Mouse (Mus musculus) layer of hippocampus, adult 6 months (tissue): ENCODE results near the gene Myl7. TPM values are rescaled to one million over a fixed set of nuclear protein-coding genes. Genes with fewer than 3 reads are reported as not detected.

Source experiments
- long read RNA-seq, 2 experiments: library from polyadenylated mRNA; unstranded; transcript quantifications; one replicate each; pipeline ENCODE4 v2.0.0; 2019 to 2020
- polyA plus RNA-seq: library from polyadenylated mRNA; unstranded; fragments of <200 nt; fragmentation: Nextera tagmentation; gene quantifications from 2 replicates; pipeline ENCODE4 v1.2.3, GENCODE M21; 2021

Gene Myl7
- polyA plus RNA-seq: not detected in 2 replicates
- long read RNA-seq, experiment 1: 0 reads
- long read RNA-seq, experiment 2: 0 reads

DNA sequence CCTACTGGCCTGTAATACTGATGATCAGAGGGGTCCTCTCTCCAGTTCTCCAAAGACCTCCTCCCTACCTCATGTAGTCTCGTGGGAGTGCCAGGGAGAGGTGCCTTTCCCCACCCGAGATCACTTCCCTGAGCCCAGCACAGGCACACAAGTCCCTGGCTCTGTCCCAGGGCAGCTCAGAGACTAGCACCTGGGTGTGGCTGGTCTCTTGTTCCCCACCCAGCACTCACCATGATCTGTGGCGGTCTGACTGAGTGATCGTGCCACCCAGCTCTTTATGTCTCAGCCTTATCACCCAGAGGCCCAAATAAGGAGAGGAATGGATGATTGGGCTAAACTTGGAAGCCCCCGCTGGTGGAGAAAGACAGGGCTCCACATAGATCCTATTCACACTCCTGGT lies at the start of gene Myl7:
Gene Myl7, minus strand, starts transcription at position 252 of the 400 bp plus-strand sequence.

DNA sequence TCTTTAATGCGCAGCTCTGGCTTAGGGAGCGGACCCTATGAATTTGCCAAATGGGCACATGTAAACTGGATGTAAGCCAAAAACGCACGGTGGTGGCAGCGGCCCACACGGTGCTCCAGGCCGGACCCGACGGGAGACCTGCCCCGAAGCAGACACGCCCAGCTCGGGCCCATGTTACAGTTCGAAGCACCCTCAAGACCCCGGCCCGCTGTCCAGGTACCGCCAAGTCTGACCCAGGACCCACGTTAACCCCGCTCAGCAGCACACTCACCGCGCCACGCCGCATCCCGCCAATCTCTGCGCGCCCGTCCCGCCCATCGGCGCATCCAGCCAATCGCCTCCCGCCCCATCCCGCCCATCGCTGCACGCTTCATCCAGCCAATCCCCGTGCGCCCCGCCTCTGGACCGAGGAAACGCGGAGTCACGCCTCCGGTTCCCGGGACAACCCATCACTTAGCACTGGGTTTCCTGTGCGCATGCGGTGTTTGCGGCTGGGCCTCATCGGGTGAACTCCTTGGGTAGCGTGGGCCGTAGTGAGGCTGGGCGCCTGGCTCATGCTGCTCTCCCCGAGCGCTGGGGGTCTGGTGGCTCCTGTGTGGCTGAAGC lies 20.6 kb downstream of the Myl7 start, which contains the start of gene Pold2:
Gene Pold2, minus strand, starts transcription at position 372 of the 606 bp plus-strand sequence.

DNA sequence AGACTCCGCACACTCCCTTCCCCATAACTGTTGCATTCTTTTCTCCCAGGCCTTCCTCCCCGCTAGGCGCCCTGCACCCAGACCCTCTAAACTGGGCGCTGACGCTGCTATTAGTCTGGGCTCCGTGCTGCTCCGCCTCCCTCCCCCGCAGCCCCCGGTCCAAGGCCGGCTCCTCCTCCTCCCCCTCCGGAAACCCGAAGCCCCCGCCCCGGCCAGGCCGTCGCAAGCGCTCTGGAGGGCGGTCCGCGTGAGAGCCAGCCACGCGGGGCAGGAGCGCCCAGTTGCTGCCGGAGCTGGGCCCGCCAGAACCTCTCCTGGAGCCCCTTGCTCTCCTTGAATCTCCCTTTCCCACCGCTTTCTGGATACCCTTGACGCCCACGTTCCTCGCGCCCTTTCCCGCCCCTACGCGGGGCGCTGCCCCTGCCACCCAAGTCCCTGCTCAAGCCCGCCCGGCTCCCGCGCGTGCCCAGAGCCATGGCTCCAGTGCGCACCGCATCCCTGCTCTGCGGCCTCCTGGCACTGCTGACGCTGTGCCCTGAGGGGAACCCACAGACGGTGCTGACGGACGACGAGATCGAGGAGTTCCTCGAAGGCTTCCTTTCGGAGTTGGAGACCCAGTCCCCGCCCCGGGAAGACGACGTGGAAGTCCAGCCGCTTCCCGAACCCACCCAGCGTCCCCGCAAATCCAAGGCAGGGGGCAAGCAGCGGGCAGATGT lies 36.7 kb downstream of the Myl7 start, which contains the start of gene Aebp1:
Gene Aebp1, plus strand, starts transcription at position 270 of the 716 bp plus-strand sequence.

Other genes starting within 250 kb of the Myl7 start
- 294 and 300 TPM in 2 replicates for gene Mrps24, start 183.1 kb downstream of the Myl7 start, polyA plus RNA-seq
- gene Urgcp, start 136.4 kb downstream of the Myl7 start, polyA plus RNA-seq: 30.4 and 33.6 TPM in 2 replicates
- gene Dbnl, start 110.3 kb downstream of the Myl7 start, polyA plus RNA-seq: 65.4 and 66.2 TPM in 2 replicates
- gene Pgam2, start 95.0 kb downstream of the Myl7 start, polyA plus RNA-seq: 43.4 and 44.1 TPM in 2 replicates
- gene Polm, start 60.8 kb downstream of the Myl7 start, polyA plus RNA-seq: 2.1 and 2.2 TPM in 2 replicates
- gene Aebp1, start 36.8 kb downstream of the Myl7 start, polyA plus RNA-seq: 4.7 and 5.5 TPM in 2 replicates
- gene Pold2, start 20.5 kb downstream of the Myl7 start, polyA plus RNA-seq: 26.7 and 29.4 TPM in 2 replicates
- 1.5 and 2.3 TPM in 2 replicates for gene Gck, start 51.3 kb upstream of the Myl7 start, polyA plus RNA-seq
- 26.8 and 27.4 TPM in 2 replicates for gene Ykt6, start 56.9 kb upstream of the Myl7 start, polyA plus RNA-seq
- gene Camk2b, start 167.6 kb upstream of the Myl7 start, polyA plus RNA-seq: 252 and 298 TPM in 2 replicates